Comparison of ENCODE assay signal across 15 mouse cellular contexts in genomic region chr2:10311719-10312118, GRCm38 (mm10). TPM values are rescaled to one million over a fixed set of nuclear protein-coding genes. Genes with fewer than 3 reads are reported as not detected.
DNase-seq lines count a peak whose midpoint lies in the region; ATAC-seq lines count a peak whose summit lies in the region.
"Had no signal": no experiment of that assay in that cellular context is flagged by ENCODE, and none has a peak within 500 bp of the region (broad histone marks: within the 10 kb centered on the region; RNA-seq: fewer than 3 reads in every experiment).

No protein-coding gene starts in this region.

- H3K9me3 ChIP-seq in liver, embryonic 12.5 days (replicated peaks) = no peaks in the 10 kb centered on the region
- H3K9me3 ChIP-seq in midbrain, embryonic 13.5 days = no peaks in the 10 kb centered on the region
- H3K9me3 ChIP-seq: midbrain, embryonic 10.5 days; stomach, embryonic 15.5 days had no signal

- DNase-seq in lung, postnatal 10 days = peak; percentile 10
- no peak for DNase-seq in lung, postnatal 36 days
- DNase-seq in R1 (ENCODE audit: low read depth, low spot score) = peak; percentile 98
- peak; percentile 54 for DNase-seq in testis, postnatal 10 days (ENCODE audit: low spot score)
- no peak for DNase-seq in lung, postnatal 14 days
- DNase-seq in heart, postnatal 14 days = no peak
- DNase-seq: heart, adult 2 months; heart, postnatal 4 days; lung, adult 18-20 months; right cerebral cortex, postnatal 25 days had no signal

- no peaks in the 10 kb centered on the region for H3K36me3 ChIP-seq in liver, embryonic 12.5 days
- no peaks in the 10 kb centered on the region for H3K36me3 ChIP-seq in midbrain, embryonic 13.5 days
- H3K36me3 ChIP-seq: midbrain, embryonic 10.5 days; stomach, embryonic 15.5 days had no signal

- no peak overlapping the region for H3K4me3 ChIP-seq in liver, embryonic 12.5 days
- no peak overlapping the region for H3K4me3 ChIP-seq in midbrain, embryonic 13.5 days (replicated peaks)
- H3K4me3 ChIP-seq: heart, adult 2 months; midbrain, embryonic 10.5 days; stomach, embryonic 15.5 days had no signal

- peak overlapping the region; percentile 22 for H3K4me2 ChIP-seq in liver, embryonic 12.5 days
- no peak overlapping the region for H3K4me2 ChIP-seq in midbrain, embryonic 13.5 days (replicated peaks)
- H3K4me2 ChIP-seq: stomach, embryonic 15.5 days had no signal

- H3K27ac ChIP-seq in liver, embryonic 12.5 days = no peak overlapping the region
- no peak overlapping the region for H3K27ac ChIP-seq in midbrain, embryonic 13.5 days
- H3K27ac ChIP-seq: heart, adult 2 months; midbrain, embryonic 10.5 days; stomach, embryonic 15.5 days had no signal

- H3K9ac ChIP-seq in liver, embryonic 12.5 days = no peak overlapping the region
- no peak overlapping the region for H3K9ac ChIP-seq in midbrain, embryonic 13.5 days (replicated peaks)
- H3K9ac ChIP-seq: stomach, embryonic 15.5 days had no signal

- peak; percentile 23; the same call in 1 of the 2 replicates for ATAC-seq in liver, embryonic 12.5 days
- no peak for ATAC-seq in midbrain, embryonic 13.5 days
- ATAC-seq: intestine, embryonic 16.5 days had no signal

- WGBS in liver, embryonic 12.5 days (ENCODE audit: insufficient replicate concordance) = 60% methylated on average over 14 of the region's 14 CpGs
- WGBS in midbrain, embryonic 13.5 days = 71% methylated on average over 14 of the region's 14 CpGs

- H3K4me1 ChIP-seq in liver, embryonic 12.5 days = peaks cover 16% of the 10 kb centered on the region
- H3K4me1 ChIP-seq in midbrain, embryonic 13.5 days (replicated peaks) = no peaks in the 10 kb centered on the region
- H3K4me1 ChIP-seq: midbrain, embryonic 10.5 days; stomach, embryonic 15.5 days had no signal

- intact Hi-C loops in heart, postnatal 14 days (cut with DNase I) = no loop called here

- H3K27me3 ChIP-seq in liver, embryonic 12.5 days (replicated peaks) = 0 out of 2 replicates have a peak, but pooled peaks cover 17% of the 10 kb centered on the region
- H3K27me3 ChIP-seq in midbrain, embryonic 13.5 days = no peaks in the 10 kb centered on the region
- H3K27me3 ChIP-seq: stomach, embryonic 15.5 days had no signal

RNA-seq across cellular contexts. Expression of gene Sfmbt2, which starts 58.6 kb away (rescaled TPM):
- polyA plus RNA-seq in liver, embryonic 12.5 days (2016; fragmentation: Nextera tagmentation; extraction: Ambion mirVana) = 0.68 and 1.1 TPM in 2 replicates
- polyA plus RNA-seq in midbrain, embryonic 13.5 days (2015; fragmentation: Nextera tagmentation; extraction: Ambion mirVana) = 2.9 TPM in 2 replicates
- total RNA-seq in heart, postnatal 14 days (2021) = under 1 TPM; 0.56 to 0.69 TPM

Comparison
In these comparisons a context has a peak if more than half of its experiments do, and no peak if none do; other contexts are left out.
1. DNase-seq: peak in lung, postnatal 10 days (single experiment), R1 (single experiment) and testis, postnatal 10 days (single experiment); none in lung, postnatal 36 days (single experiment), lung, postnatal 14 days (single experiment) and heart, postnatal 14 days (0 of 2).